Comparison of ENCODE assay signal across 10 mouse cellular contexts in genomic region chr14:37165266-37165926, GRCm38 (mm10). TPM values are rescaled to one million over a fixed set of nuclear protein-coding genes. Genes with fewer than 3 reads are reported as not detected.
DNase-seq lines count a peak whose midpoint lies in the region; ATAC-seq and TF ChIP-seq lines count a peak whose summit lies in the region.
"Had no signal": no experiment of that assay in that cellular context is flagged by ENCODE, and none has a peak within 500 bp of the region (broad histone marks: within the 10 kb centered on the region; RNA-seq: fewer than 3 reads in every experiment).

No protein-coding gene starts in this region.

- peak; percentile 8 to 20 for DNase-seq in cerebellum, adult 2 months
- no peak for DNase-seq in cerebellum, postnatal 4 days (ENCODE audit: low spot score in 2 of 2)
- peak; percentile 57 for DNase-seq in R1 (ENCODE audit: low read depth, low spot score)
- no peak for DNase-seq in gastrocnemius, postnatal 14 days

- no peaks in the 10 kb centered on the region for H3K4me1 ChIP-seq in cerebellum, adult 2 months (ENCODE audit: control insufficient read depth, insufficient read depth, low read length)
- H3K4me1 ChIP-seq in megakaryocyte, embryonic 14.5 days, result peaks cover 49% of the 10 kb centered on the region
- peaks cover 3% of the 10 kb centered on the region; the same call in 1 of the 2 replicates for H3K4me1 ChIP-seq in forebrain, embryonic 15.5 days
- H3K4me1 ChIP-seq in liver, embryonic 12.5 days, result peaks cover 39% of the 10 kb centered on the region
- H3K4me1 ChIP-seq: heart, embryonic 15.5 days had no signal

- no peak overlapping the region for H3K9ac ChIP-seq in forebrain, embryonic 15.5 days (replicated peaks)
- H3K9ac ChIP-seq in liver, embryonic 12.5 days, result no peak overlapping the region
- H3K9ac ChIP-seq: heart, embryonic 15.5 days had no signal

- H3K36me3 ChIP-seq in megakaryocyte, embryonic 14.5 days (replicated peaks; ENCODE audit: low read length), result no peaks in the 10 kb centered on the region
- H3K36me3 ChIP-seq in forebrain, embryonic 15.5 days, result no peaks in the 10 kb centered on the region
- no peaks in the 10 kb centered on the region for H3K36me3 ChIP-seq in liver, embryonic 12.5 days
- H3K36me3 ChIP-seq: heart, embryonic 15.5 days had no signal

- no peak for TF ChIP-seq POLR2A in cerebellum, adult 2 months (IDR thresholded peaks at IDR 0.05; ENCODE audit: borderline replicate concordance, insufficient read depth, low read length)

- H3K27ac ChIP-seq in cerebellum, adult 2 months (ENCODE audit: insufficient read depth, low read length), result no peak overlapping the region
- no peak overlapping the region for H3K27ac ChIP-seq in forebrain, embryonic 15.5 days (replicated peaks)
- H3K27ac ChIP-seq in liver, embryonic 12.5 days, result peak overlapping the region; percentile 89
- H3K27ac ChIP-seq: heart, embryonic 15.5 days had no signal

- intact Hi-C loops in gastrocnemius, postnatal 14 days (cut with DNase I; ENCODE audit: low total_unique reads), result no loop called here

- 58% methylated on average over 1 of the region's 1 CpGs for WGBS in cerebellum, adult 2 months
- WGBS in forebrain, embryonic 15.5 days, result 60% methylated on average over 1 of the region's 1 CpGs
- 36% methylated on average over 1 of the region's 1 CpGs for WGBS in liver, embryonic 12.5 days (ENCODE audit: insufficient replicate concordance)

- no peak; the same call in 1 of the 2 replicates for ATAC-seq in megakaryocyte, adult 5-6 weeks (ENCODE audit: poor library complexity, severe bottlenecking)
- ATAC-seq in forebrain, embryonic 15.5 days (replicated peaks), result peak; percentile 64; the same call in 1 of the 2 replicates
- ATAC-seq in liver, embryonic 12.5 days, result no peak; the same call in 1 of the 2 replicates

- TF ChIP-seq CTCF in cerebellum, adult 2 months (IDR thresholded peaks at IDR 0.05; ENCODE audit: borderline replicate concordance, insufficient read depth, low read depth, low read length), result peak; percentile 37; the same call in 1 of the 2 replicates

- H3K4me3 ChIP-seq in cerebellum, adult 2 months (replicated peaks; ENCODE audit: insufficient read depth, low read depth, low read length), result no peak overlapping the region
- peak overlapping the region; percentile 56 for H3K4me3 ChIP-seq in megakaryocyte, embryonic 14.5 days (replicated peaks)
- H3K4me3 ChIP-seq in forebrain, embryonic 15.5 days, result no peak overlapping the region
- H3K4me3 ChIP-seq in liver, embryonic 12.5 days, result no peak overlapping the region
- H3K4me3 ChIP-seq: heart, embryonic 15.5 days; myocyte had no signal

- no peak overlapping the region for H3K4me2 ChIP-seq in forebrain, embryonic 15.5 days (replicated peaks)
- H3K4me2 ChIP-seq in liver, embryonic 12.5 days, result no peak overlapping the region
- H3K4me2 ChIP-seq: heart, embryonic 15.5 days had no signal

- no peaks in the 10 kb centered on the region for H3K27me3 ChIP-seq in cerebellum, adult 2 months (ENCODE audit: control insufficient read depth, insufficient read depth, low read length)
- H3K27me3 ChIP-seq in megakaryocyte, embryonic 14.5 days (replicated peaks), result no peaks in the 10 kb centered on the region
- H3K27me3 ChIP-seq in forebrain, embryonic 15.5 days, result no peaks in the 10 kb centered on the region
- H3K27me3 ChIP-seq in liver, embryonic 12.5 days (replicated peaks), result no peaks in the 10 kb centered on the region
- H3K27me3 ChIP-seq: heart, embryonic 15.5 days had no signal

- peaks cover 2% of the 10 kb centered on the region for H3K9me3 ChIP-seq in megakaryocyte, embryonic 14.5 days
- H3K9me3 ChIP-seq in forebrain, embryonic 15.5 days, result no peaks in the 10 kb centered on the region
- no peaks in the 10 kb centered on the region for H3K9me3 ChIP-seq in liver, embryonic 12.5 days (replicated peaks)
- H3K9me3 ChIP-seq: heart, embryonic 15.5 days had no signal

RNA-seq across cellular contexts. Expression of gene Ghitm, which starts 30.3 kb away (rescaled TPM):
- 440 and 450 TPM in 2 replicates for polyA plus RNA-seq in cerebellum, adult 2 months (2012; rRNA removed)
- polyA plus RNA-seq in megakaryocyte, embryonic 14.5 days (2012; ENCODE audit: insufficient read depth, low replicate concordance), result 12.5 and 20.9 TPM in 2 replicates
- 84.9 and 89.2 TPM in 2 replicates for total RNA-seq in megakaryocyte, adult 5-6 weeks (2015)
- 85.7 and 101 TPM in 2 replicates for total RNA-seq in megakaryocyte, adult 5-6 weeks (2017)
- 184 and 186 TPM in 2 replicates for polyA plus RNA-seq in forebrain, embryonic 15.5 days (2015; fragmentation: Nextera tagmentation; extraction: Ambion mirVana)
- polyA plus RNA-seq in liver, embryonic 12.5 days (2016; fragmentation: Nextera tagmentation; extraction: Ambion mirVana), result 253 and 263 TPM in 2 replicates
- 100 to 1,000 TPM; 262 to 295 TPM for total RNA-seq in gastrocnemius, postnatal 14 days (2021)

RNA-seq across cellular contexts. Expression of gene 2610528A11Rik, which starts 51.6 kb away (rescaled TPM):
- 0.41 and 0.56 TPM in 2 replicates for polyA plus RNA-seq in cerebellum, adult 2 months (2012; rRNA removed)
- polyA plus RNA-seq in megakaryocyte, embryonic 14.5 days (2012; ENCODE audit: insufficient read depth, low replicate concordance), result 4.3 TPM in 1 of 2 replicates, not detected in the other
- 1.1 TPM in 1 of 2 replicates, not detected in the other for total RNA-seq in megakaryocyte, adult 5-6 weeks (2015)
- total RNA-seq in megakaryocyte, adult 5-6 weeks (2017), result 0.55 and 1.0 TPM in 2 replicates
- 0.28 and 0.39 TPM in 2 replicates for polyA plus RNA-seq in forebrain, embryonic 15.5 days (2015; fragmentation: Nextera tagmentation; extraction: Ambion mirVana)
- not detected in 2 replicates for polyA plus RNA-seq in liver, embryonic 12.5 days (2016; fragmentation: Nextera tagmentation; extraction: Ambion mirVana)
- under 1 TPM in 1 of 2 experiments, not detected in 1; 0.47 TPM for total RNA-seq in gastrocnemius, postnatal 14 days (2021)

Comparison
In these comparisons a context has a peak if more than half of its experiments do, and no peak if none do; other contexts are left out.
1. DNase-seq: peak in cerebellum, adult 2 months (2 of 2) and R1 (single experiment); none in cerebellum, postnatal 4 days (0 of 2) and gastrocnemius, postnatal 14 days (single experiment).